Comparison of ENCODE assay signal across 11 mouse cellular contexts in genomic region chr4:101860873-101861272, GRCm38 (mm10). TPM values are rescaled to one million over a fixed set of nuclear protein-coding genes. Genes with fewer than 3 reads are reported as not detected.
A peak's percentile ranks its signal among the peaks of the same experiment; 100 is the strongest.
DNase-seq lines count a peak whose midpoint lies in the region; ATAC-seq and TF ChIP-seq lines count a peak whose summit lies in the region.
"Had no signal": no experiment of that assay in that cellular context is flagged by ENCODE, and none has a peak within 500 bp of the region (broad histone marks: within the 10 kb centered on the region; RNA-seq: fewer than 3 reads in every experiment).

No protein-coding gene starts in this region.

- no peak overlapping the region for H3K9ac ChIP-seq in intestine, embryonic 14.5 days (ENCODE audit: low read length)
- no peak overlapping the region for H3K9ac ChIP-seq in intestine, embryonic 16.5 days (ENCODE audit: low read depth, low read length)
- H3K9ac ChIP-seq in forebrain, embryonic 12.5 days = no peak overlapping the region
- H3K9ac ChIP-seq: embryonic facial prominence, embryonic 12.5 days; limb, embryonic 13.5 days had no signal

- H3K27me3 ChIP-seq in intestine, embryonic 14.5 days (replicated peaks; ENCODE audit: control insufficient read depth, insufficient read depth, low read length) = no peaks in the 10 kb centered on the region
- no peaks in the 10 kb centered on the region for H3K27me3 ChIP-seq in intestine, embryonic 16.5 days (replicated peaks; ENCODE audit: control insufficient read depth, insufficient read depth, low read length)
- no peaks in the 10 kb centered on the region for H3K27me3 ChIP-seq in Patski
- H3K27me3 ChIP-seq in forebrain, embryonic 12.5 days = no peaks in the 10 kb centered on the region
- H3K27me3 ChIP-seq: embryonic facial prominence, embryonic 12.5 days; limb, embryonic 13.5 days had no signal

- no peak overlapping the region for H3K4me2 ChIP-seq in intestine, embryonic 14.5 days (ENCODE audit: low read length)
- no peak overlapping the region for H3K4me2 ChIP-seq in intestine, embryonic 16.5 days (ENCODE audit: low read depth, low read length)
- H3K4me2 ChIP-seq in forebrain, embryonic 12.5 days = no peak overlapping the region
- H3K4me2 ChIP-seq: embryonic facial prominence, embryonic 12.5 days; limb, embryonic 13.5 days had no signal

- 0 out of 2 replicates have a peak, but pooled peaks have one; percentile 47 for ATAC-seq in intestine, embryonic 14.5 days (replicated peaks; ENCODE audit: low FRiP score, low TSS enrichment, low read depth)
- ATAC-seq in intestine, embryonic 16.5 days = no peak
- ATAC-seq in Patski = no peak
- ATAC-seq in frontal cortex, adult (ENCODE audit: low TSS enrichment) = peak; percentile 72; the same call in 1 of the 2 replicates
- ATAC-seq in forebrain, embryonic 12.5 days (ENCODE audit: low FRiP score) = no peak
- no peak for ATAC-seq in activated CD4-positive, CD25-positive, alpha-beta regulatory T cell, adult 4 months

- no peaks in the 10 kb centered on the region for H3K36me3 ChIP-seq in intestine, embryonic 14.5 days (ENCODE audit: control insufficient read depth, insufficient read depth, low read length)
- H3K36me3 ChIP-seq in intestine, embryonic 16.5 days (ENCODE audit: control insufficient read depth, insufficient read depth, low read length) = no peaks in the 10 kb centered on the region
- no peaks in the 10 kb centered on the region for H3K36me3 ChIP-seq in forebrain, embryonic 12.5 days (replicated peaks)
- H3K36me3 ChIP-seq: embryonic facial prominence, embryonic 12.5 days; limb, embryonic 13.5 days had no signal

- CTCF ChIA-PET in Patski (lab: Charles Lee) = interaction anchor here (0.9 to 1.2 kb wide), 2 partner anchors 14 to 19 kb away, joined by 3 to 5 read pairs; no protein-coding TSS in a partner anchor

- DNase-seq in intestine, embryonic 14.5 days (ENCODE audit: low spot score) = no peak
- DNase-seq in Patski (ENCODE audit: low read depth, low spot score) = peak; percentile 12
- DNase-seq in left cerebral cortex, adult 2 months (ENCODE audit: extremely low spot score in 1 of 2, low spot score in 2 of 2) = peak; percentile 12 to 39
- peak; percentile 55 for DNase-seq in telencephalon, adult 2 months (ENCODE audit: low read depth, low spot score)

- H3K4me1 ChIP-seq in intestine, embryonic 14.5 days (replicated peaks; ENCODE audit: control insufficient read depth, insufficient read depth, low read length) = no peaks in the 10 kb centered on the region
- no peaks in the 10 kb centered on the region for H3K4me1 ChIP-seq in intestine, embryonic 16.5 days (ENCODE audit: control insufficient read depth, insufficient read depth, low read length)
- no peaks in the 10 kb centered on the region for H3K4me1 ChIP-seq in forebrain, embryonic 12.5 days
- H3K4me1 ChIP-seq: embryonic facial prominence, embryonic 12.5 days; limb, embryonic 13.5 days had no signal

- intact Hi-C loops in left cerebral cortex, adult 2 months (cut with DNase I) = loop anchor here (5.0 kb wide), 1 partner anchor 136 kb away; no protein-coding TSS in a partner anchor

- no peak overlapping the region for H3K27ac ChIP-seq in intestine, embryonic 14.5 days (ENCODE audit: low read depth)
- H3K27ac ChIP-seq in intestine, embryonic 16.5 days (ENCODE audit: low read length) = no peak overlapping the region
- no peak overlapping the region for H3K27ac ChIP-seq in left cerebral cortex, adult 2 months
- no peak overlapping the region for H3K27ac ChIP-seq in forebrain, embryonic 12.5 days
- H3K27ac ChIP-seq: embryonic facial prominence, embryonic 12.5 days; limb, embryonic 13.5 days had no signal

- peak; percentile 58 for TF ChIP-seq CTCF in Patski (IDR thresholded peaks at IDR 0.05)
- TF ChIP-seq CTCF in left cerebral cortex, adult 2 months (IDR thresholded peaks at IDR 0.05) = peak; percentile 68

- no peaks in the 10 kb centered on the region for H3K9me3 ChIP-seq in intestine, embryonic 14.5 days (ENCODE audit: control insufficient read depth, low read length)
- no peaks in the 10 kb centered on the region for H3K9me3 ChIP-seq in intestine, embryonic 16.5 days (ENCODE audit: control insufficient read depth, low read length)
- no peaks in the 10 kb centered on the region for H3K9me3 ChIP-seq in forebrain, embryonic 12.5 days
- H3K9me3 ChIP-seq: embryonic facial prominence, embryonic 12.5 days; limb, embryonic 13.5 days had no signal

- no peak overlapping the region for H3K4me3 ChIP-seq in intestine, embryonic 14.5 days (ENCODE audit: low read depth, low read length)
- H3K4me3 ChIP-seq in intestine, embryonic 16.5 days (ENCODE audit: low read length) = no peak overlapping the region
- no peak overlapping the region for H3K4me3 ChIP-seq in left cerebral cortex, adult 2 months
- H3K4me3 ChIP-seq in forebrain, embryonic 12.5 days (replicated peaks) = no peak overlapping the region
- H3K4me3 ChIP-seq: embryonic facial prominence, embryonic 12.5 days; limb, embryonic 13.5 days had no signal

- in situ Hi-C loops in Patski (cut with MboI; ENCODE audit: low pct_unique_long_range_greater_than_20kb) = no loop called here

- POLR2A ChIA-PET in Patski (lab: Charles Lee) = no interaction called here

- 42% methylated on average over 6 of the region's 6 CpGs for WGBS in intestine, embryonic 14.5 days
- 42% methylated on average over 6 of the region's 6 CpGs for WGBS in intestine, embryonic 16.5 days
- 46% methylated on average over 6 of the region's 6 CpGs for WGBS in forebrain, embryonic 12.5 days

RNA-seq across cellular contexts. Expression of gene B020004J07Rik, which starts 17.1 kb away (rescaled TPM):
- polyA plus RNA-seq in intestine, embryonic 14.5 days (2014; fragmentation: Nextera tagmentation; extraction: Ambion mirVana) = not detected in 2 replicates
- not detected in 2 replicates for polyA plus RNA-seq in intestine, embryonic 16.5 days (2015; fragmentation: Nextera tagmentation; extraction: Ambion mirVana)
- not detected for polyA plus RNA-seq in Patski (2021)
- total RNA-seq in left cerebral cortex, adult 2 months (2021) = not detected
- not detected in 2 replicates for polyA plus RNA-seq in forebrain, embryonic 12.5 days (2016; fragmentation: Nextera tagmentation; extraction: Ambion mirVana)
- polyA plus RNA-seq in activated CD4-positive, CD25-positive, alpha-beta regulatory T cell, adult 4 months (2017; shearing (Covaris generic)) = not detected
- polyA plus RNA-seq: embryonic facial prominence, embryonic 12.5 days; limb, embryonic 13.5 days; small intestine, adult 2 months had no signal

RNA-seq across cellular contexts. Expression of gene C130073F10Rik, which starts 32.7 kb away (rescaled TPM):
- not detected in 2 replicates for polyA plus RNA-seq in intestine, embryonic 14.5 days (2014; fragmentation: Nextera tagmentation; extraction: Ambion mirVana)
- polyA plus RNA-seq in intestine, embryonic 16.5 days (2015; fragmentation: Nextera tagmentation; extraction: Ambion mirVana) = not detected in 2 replicates
- not detected for polyA plus RNA-seq in Patski (2021)
- not detected for total RNA-seq in left cerebral cortex, adult 2 months (2021)
- polyA plus RNA-seq in forebrain, embryonic 12.5 days (2016; fragmentation: Nextera tagmentation; extraction: Ambion mirVana) = not detected in 2 replicates
- not detected for polyA plus RNA-seq in activated CD4-positive, CD25-positive, alpha-beta regulatory T cell, adult 4 months (2017; shearing (Covaris generic))
- polyA plus RNA-seq: embryonic facial prominence, embryonic 12.5 days; limb, embryonic 13.5 days; small intestine, adult 2 months had no signal

RNA-seq across cellular contexts. Expression of gene Gm12800, which starts 48.0 kb away (rescaled TPM):
- not detected in 2 replicates for polyA plus RNA-seq in intestine, embryonic 14.5 days (2014; fragmentation: Nextera tagmentation; extraction: Ambion mirVana)
- not detected in 2 replicates for polyA plus RNA-seq in intestine, embryonic 16.5 days (2015; fragmentation: Nextera tagmentation; extraction: Ambion mirVana)
- not detected for polyA plus RNA-seq in Patski (2021)
- total RNA-seq in left cerebral cortex, adult 2 months (2021) = not detected
- polyA plus RNA-seq in forebrain, embryonic 12.5 days (2016; fragmentation: Nextera tagmentation; extraction: Ambion mirVana) = not detected in 2 replicates
- polyA plus RNA-seq in activated CD4-positive, CD25-positive, alpha-beta regulatory T cell, adult 4 months (2017; shearing (Covaris generic)) = not detected
- polyA plus RNA-seq: embryonic facial prominence, embryonic 12.5 days; limb, embryonic 13.5 days; small intestine, adult 2 months had no signal

Comparison
In these comparisons a context has a peak if more than half of its experiments do, and no peak if none do; other contexts are left out.
1. ATAC-seq: peak in intestine, embryonic 14.5 days (single experiment) and frontal cortex, adult (single experiment); none in intestine, embryonic 16.5 days (single experiment), Patski (single experiment), forebrain, embryonic 12.5 days (single experiment) and activated CD4-positive, CD25-positive, alpha-beta regulatory T cell, adult 4 months (single experiment).